Mouse (Mus musculus) bone marrow, adult 2 months (tissue): ENCODE data around the gene Ilk.

Source experiments
- CTCF ChIP-seq: fragments of 200-500 bp; IDR thresholded peaks from 2 replicates; pipeline ENCODE4 v1.5.1; 2011; ENCODE audit warnings: low read length, control low read depth; ENCODE audit not compliant: control insufficient read depth, insufficient read depth
- POLR2A ChIP-seq: fragments of 200-500 bp; IDR thresholded peaks from 2 replicates; pipeline ENCODE4 v1.6.1; 2011; ENCODE audit warnings: low read depth, mild to moderate bottlenecking, control low read depth, low read length, borderline replicate concordance; ENCODE audit not compliant: control insufficient read depth

GRCm38 (mm10) chr7:105740089-105740795, 3.9 kb downstream of the Ilk start:
- TF ChIP-seq POLR2A = no peak
- no peak for TF ChIP-seq CTCF
